Mouse (Mus musculus) B cell, adult 62 days (primary cell): ENCODE measurements around the gene Lmntd2. TPM values are rescaled to one million over a fixed set of nuclear protein-coding genes. Genes with fewer than 3 reads are reported as not detected.

Experiments used
- total RNA-seq: library from RNA; stranded (reverse); gene quantifications from 4 replicates; pipeline ENCODE4 v1.2.4, GENCODE M21; 2023

Gene Lmntd2
- 3.9 to 5.0 TPM (median 4.8 TPM) in 4 replicates for total RNA-seq

DNA sequence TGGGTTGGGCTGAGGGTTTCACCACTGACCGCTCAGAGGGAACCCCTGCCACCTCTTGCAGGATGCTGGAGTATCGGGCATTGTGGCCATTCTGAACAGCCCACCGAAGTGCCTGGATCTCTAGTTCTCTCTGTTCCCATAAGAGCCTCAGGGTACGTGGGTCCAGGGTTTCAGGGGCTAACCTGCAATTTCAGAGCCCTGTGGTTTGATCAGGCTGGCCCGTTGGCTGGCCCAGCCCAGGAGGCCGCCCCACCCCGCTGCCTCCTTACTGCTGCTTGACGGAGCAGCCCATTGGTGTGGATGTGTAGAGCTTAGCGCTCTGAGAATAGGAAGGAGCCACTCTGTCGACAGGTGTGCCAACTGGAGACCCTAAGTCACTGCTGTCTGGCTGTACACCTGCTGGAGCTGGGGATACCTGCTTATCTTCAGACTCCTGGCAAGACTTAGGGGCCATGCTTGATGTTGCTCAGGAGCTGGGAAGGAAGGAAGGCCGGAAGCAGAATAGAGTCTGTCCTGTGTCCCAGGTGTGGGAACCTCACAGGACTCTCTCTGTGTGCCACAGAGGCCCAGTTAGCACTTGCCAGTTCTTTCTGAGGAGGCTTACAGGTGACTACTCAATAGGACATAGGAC lies at the start of gene Lmntd2:
Lmntd2 (minus strand) TSS at position 476 of the 631 bp plus-strand sequence.

DNA sequence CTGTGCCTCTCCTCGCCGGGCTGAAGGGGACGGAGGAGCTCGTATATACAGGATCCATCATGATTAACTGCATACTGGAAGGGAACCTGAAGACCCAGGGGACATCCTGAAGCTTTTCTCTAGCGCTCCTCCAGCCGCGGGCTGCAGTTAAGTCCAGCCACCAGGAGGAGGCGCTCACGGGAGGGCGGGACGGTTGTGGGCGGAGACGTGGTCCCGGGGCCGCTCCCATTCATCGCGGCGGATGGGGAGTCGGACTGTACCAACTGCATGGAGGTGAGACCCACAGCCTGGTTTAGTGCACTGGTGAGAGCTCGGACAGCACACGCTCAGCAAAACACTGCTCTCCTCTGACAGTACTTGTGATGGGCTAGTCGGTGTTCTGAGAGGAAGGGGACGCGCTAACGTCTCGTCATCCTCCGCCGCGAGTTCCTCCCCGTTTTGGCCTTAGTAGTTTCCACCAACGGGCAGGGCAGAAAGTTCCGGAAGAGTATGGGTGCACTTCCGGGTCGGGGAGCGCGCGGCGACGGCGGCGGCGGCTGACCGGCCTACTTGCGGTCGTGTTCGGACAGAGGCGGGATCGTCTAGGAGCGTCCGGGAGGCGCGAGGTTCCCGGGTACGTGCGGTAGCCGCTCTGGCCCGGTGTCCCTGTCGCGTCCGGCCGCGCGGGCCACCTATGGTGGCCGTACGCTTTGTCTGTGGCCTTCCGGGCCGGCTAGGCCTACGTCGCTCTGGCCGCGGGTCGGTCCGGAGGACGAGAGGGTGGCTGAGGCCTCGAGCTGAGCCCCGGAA lies 14.6 kb upstream of the Lmntd2 start, which contains the start of gene Phrf1:
Phrf1 (plus strand) TSS at position 506 of the 789 bp plus-strand sequence.

DNA sequence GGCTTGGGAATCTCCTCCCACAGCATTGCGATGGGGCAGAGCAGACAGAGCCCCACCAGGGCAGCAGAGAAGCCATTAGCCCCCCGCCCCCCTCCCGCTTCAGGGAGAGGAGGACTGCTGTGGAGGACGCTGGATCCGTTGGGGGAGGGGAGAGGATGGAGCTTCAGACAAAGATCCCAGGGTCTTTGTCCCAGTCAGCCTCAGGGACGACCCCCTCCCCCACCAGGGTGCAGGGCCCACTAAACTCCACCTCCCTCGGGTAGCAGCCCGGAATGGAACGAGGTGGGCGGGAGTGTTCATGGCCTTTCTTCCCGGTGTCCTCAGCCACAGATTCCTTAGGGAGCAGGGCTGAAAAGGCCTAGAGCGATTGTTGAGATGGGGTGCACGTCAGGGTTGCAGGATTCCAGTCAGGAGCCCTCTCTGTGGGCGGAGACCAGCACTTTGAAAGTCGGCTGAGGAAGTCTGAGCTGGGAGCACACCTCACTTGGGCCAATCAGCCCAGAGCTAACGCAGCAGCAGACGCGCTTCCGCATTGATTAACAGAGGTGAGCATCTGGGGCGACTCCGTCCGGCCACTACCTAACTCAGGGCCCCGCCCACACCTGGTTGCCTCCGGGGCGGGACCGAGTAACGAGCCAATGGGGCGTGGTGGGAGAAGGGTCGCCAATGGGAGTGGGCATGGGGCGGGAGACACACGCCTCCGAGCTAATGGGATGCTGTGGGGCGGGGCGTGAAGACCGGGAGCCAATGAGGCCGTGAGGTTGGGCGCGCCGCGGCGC lies 1.4 kb upstream of the Lmntd2 start, which contains the start of gene Rassf7:
Rassf7 (plus strand) TSS at position 760 of the 779 bp plus-strand sequence.

DNA sequence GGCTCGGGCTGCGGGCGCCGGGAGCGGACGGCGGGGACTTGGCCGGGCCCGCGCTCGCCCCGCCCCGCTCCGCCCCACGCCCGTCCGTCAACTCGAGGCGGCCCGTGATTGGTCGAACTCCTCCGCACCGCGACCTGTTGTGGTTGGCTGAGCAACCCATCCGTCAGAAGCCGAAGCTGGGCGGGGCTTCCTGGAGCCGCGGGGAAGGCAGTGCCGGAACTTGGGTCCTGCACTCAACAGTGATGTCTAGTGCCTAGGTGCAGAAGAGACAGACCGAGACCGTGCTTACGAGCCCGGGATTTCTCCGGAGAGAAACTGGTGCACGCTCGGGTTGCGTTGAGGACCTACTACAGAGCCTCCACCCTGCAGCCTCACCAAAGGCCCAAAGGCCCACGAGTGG lies 19.9 kb downstream of the Lmntd2 start, which contains the start of the genes Hras and Lrrc56:
Hras (minus strand) TSS at position 58 of the 400 bp plus-strand sequence.
Lrrc56 (plus strand) TSS at position 210 of the 400 bp plus-strand sequence.

DNA sequence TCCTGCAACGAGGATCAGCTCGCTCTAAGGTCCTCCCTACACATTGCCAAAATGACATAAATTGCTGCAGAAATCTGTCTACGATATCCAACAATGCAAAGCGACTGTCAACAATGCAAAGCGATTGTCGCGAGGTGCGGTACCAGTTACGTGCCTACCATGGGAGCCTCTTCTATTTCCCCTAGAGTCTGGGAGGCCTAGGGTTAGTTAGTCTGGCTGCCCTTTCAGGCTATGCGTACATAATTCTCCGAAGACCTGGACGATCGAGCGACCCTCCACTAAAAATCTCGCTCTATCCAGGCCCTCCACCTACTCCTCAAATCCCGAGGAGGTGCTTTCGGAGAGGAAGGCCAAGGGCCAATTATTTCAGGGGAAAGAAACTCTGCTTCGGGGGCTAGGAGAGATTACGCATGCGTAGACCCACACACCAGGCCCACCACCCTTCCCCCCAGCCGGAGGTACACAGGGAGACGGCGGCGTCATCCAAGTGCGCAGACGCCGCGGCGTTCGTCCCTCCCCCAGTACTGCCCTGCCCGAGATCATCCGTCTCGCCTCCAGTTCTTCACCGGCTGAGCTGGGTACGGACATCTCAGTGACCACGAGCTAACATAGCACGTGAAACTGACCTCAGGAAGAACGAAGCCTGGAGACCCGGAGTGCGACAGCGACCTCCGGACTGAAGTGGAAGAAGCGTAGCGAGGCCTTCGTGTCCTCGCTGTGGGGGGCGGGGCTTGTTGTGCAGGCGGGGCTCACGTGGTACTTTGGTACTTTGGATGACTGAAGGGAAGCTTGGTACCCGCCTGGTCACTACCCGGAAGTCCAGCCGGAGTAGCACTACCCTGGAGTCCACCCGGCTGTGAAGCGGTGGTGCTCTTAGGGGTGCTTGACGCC lies 41.5 kb downstream of the Lmntd2 start, which contains the start of gene Rnh1:
Rnh1 (minus strand) TSS at position 742 of the 891 bp plus-strand sequence.

Other genes with a start within 250 kb of the Lmntd2 start
- 1.2 TPM in 1 of 4 replicates, not detected in the others for gene Ifitm1, start 246.9 kb downstream of the Lmntd2 start, total RNA-seq
- 3.2 to 7.5 TPM (median 4.5 TPM) in 4 replicates for gene Ifitm3, start 203.3 kb downstream of the Lmntd2 start, total RNA-seq
- 1.6 to 1.9 TPM in 2 of 4 replicates, not detected in the others for gene Ifitm6, start 196.2 kb downstream of the Lmntd2 start, total RNA-seq
- gene Gm17387, start 184.9 kb downstream of the Lmntd2 start, total RNA-seq = not detected in 4 replicates
- not detected in 4 replicates for gene B4galnt4, start 153.0 kb downstream of the Lmntd2 start, total RNA-seq
- gene Pkp3, start 135.9 kb downstream of the Lmntd2 start, total RNA-seq = 21.8 to 29.7 TPM (median 25.9 TPM) in 4 replicates
- gene Sigirr, start 113.5 kb downstream of the Lmntd2 start, total RNA-seq = 32.1 to 49.7 TPM (median 39.6 TPM) in 4 replicates
- not detected in 4 replicates for gene Ano9, start 96.3 kb downstream of the Lmntd2 start, total RNA-seq
- gene Ptdss2, start 91.7 kb downstream of the Lmntd2 start, total RNA-seq = 8.0 to 9.8 TPM (median 9.4 TPM) in 4 replicates
- 61.9 to 82.6 TPM (median 69.3 TPM) in 4 replicates for gene Rnh1, start 41.2 kb downstream of the Lmntd2 start, total RNA-seq
- gene Hras, start 20.1 kb downstream of the Lmntd2 start, total RNA-seq = 23.0 to 30.6 TPM (median 27.5 TPM) in 4 replicates
- 6.4 to 9.6 TPM (median 7.2 TPM) in 4 replicates for gene Lrrc56, start 19.9 kb downstream of the Lmntd2 start, total RNA-seq
- gene Rassf7, start 1.8 kb upstream of the Lmntd2 start, total RNA-seq = 8.9 to 16.1 TPM (median 13.3 TPM) in 4 replicates
- 147 to 159 TPM (median 152 TPM) in 4 replicates for gene Phrf1, start 14.7 kb upstream of the Lmntd2 start, total RNA-seq
- gene Irf7, start 52.4 kb upstream of the Lmntd2 start, total RNA-seq = 33.8 to 42.4 TPM (median 37.0 TPM) in 4 replicates
- not detected in 4 replicates for gene Cdhr5, start 62.7 kb upstream of the Lmntd2 start, total RNA-seq
- gene Sct, start 65.1 kb upstream of the Lmntd2 start, total RNA-seq = not detected in 4 replicates
- gene Drd4, start 77.9 kb upstream of the Lmntd2 start, total RNA-seq = not detected in 4 replicates
- gene Deaf1, start 113.6 kb upstream of the Lmntd2 start, total RNA-seq = 33.5 to 54.6 TPM (median 42.7 TPM) in 4 replicates
- 15.2 to 22.8 TPM (median 16.4 TPM) in 4 replicates for gene Tmem80, start 113.7 kb upstream of the Lmntd2 start, total RNA-seq
- 1.0 to 1.3 TPM in 2 of 4 replicates, not detected in the others for gene Eps8l2, start 124.8 kb upstream of the Lmntd2 start, total RNA-seq
- 130 to 142 TPM (median 131 TPM) in 4 replicates for gene Taldo1, start 178.1 kb upstream of the Lmntd2 start, total RNA-seq
- gene Gatd1, start 200.1 kb upstream of the Lmntd2 start, total RNA-seq = 31.5 to 40.0 TPM (median 35.3 TPM) in 4 replicates
- gene Cend1, start 215.4 kb upstream of the Lmntd2 start, total RNA-seq = not detected in 4 replicates
- 37.9 to 49.5 TPM (median 44.6 TPM) in 4 replicates for gene Slc25a22, start 223.8 kb upstream of the Lmntd2 start, total RNA-seq
- gene Pidd1, start 229.9 kb upstream of the Lmntd2 start, total RNA-seq = 6.9 to 9.3 TPM (median 7.8 TPM) in 4 replicates
- gene Rplp2, start 233.3 kb upstream of the Lmntd2 start, total RNA-seq = 2,356 to 2,462 TPM (median 2,431 TPM) in 4 replicates
- gene Pnpla2, start 241.1 kb upstream of the Lmntd2 start, total RNA-seq = 48.4 to 57.9 TPM (median 51.2 TPM) in 4 replicates
- gene Cracr2b, start 247.0 kb upstream of the Lmntd2 start, total RNA-seq = not detected in 4 replicates